Mouse (Mus musculus) stomach, embryonic 16.5 days (tissue): ENCODE data around the gene Gnmt. TPM values are rescaled to one million over a fixed set of nuclear protein-coding genes. Genes with fewer than 3 reads are reported as not detected.
"Not testable (repeated sequence)": the region's sequence is repeated elsewhere in the genome, so short reads cannot be mapped to it uniquely, and the experiment has no call there.

Experiments
- ATAC-seq: fragments of 200-750 bp; cut with Nextera tagmentation; 2 replicates; pipeline ENCODE4 v1.8.0; 2017; ENCODE audit warnings: moderate number of reproducible peaks, moderate TSS enrichment; ENCODE audit not compliant: insufficient read depth, low FRiP score
- H3K27ac ChIP-seq: fragments of 300-500 bp; sonication (generic); 2 replicates; pipeline ENCODE4 v1.5.1; 2014; ENCODE audit warnings: low read length
- H3K27me3 ChIP-seq: fragments of 300-500 bp; sonication (generic); 2 replicates; pipeline ENCODE4 v1.6.1; 2014; ENCODE audit warnings: low read length, control low read depth, mixed read lengths; ENCODE audit not compliant: control insufficient read depth, insufficient read depth
- H3K36me3 ChIP-seq: fragments of 300-500 bp; sonication (generic); 2 replicates; pipeline ENCODE4 v1.6.1; 2014; ENCODE audit warnings: low read length; ENCODE audit not compliant: control insufficient read depth, insufficient read depth
- H3K4me1 ChIP-seq: fragments of 300-500 bp; sonication (generic); 2 replicates; pipeline ENCODE4 v1.6.1; 2014; ENCODE audit warnings: low read length, control low read depth, mixed read lengths; ENCODE audit not compliant: control insufficient read depth, insufficient read depth
- H3K4me2 ChIP-seq: fragments of 300-500 bp; sonication (generic); 2 replicates; pipeline ENCODE4 v1.6.1; 2014; ENCODE audit warnings: low read depth, low read length, mixed read lengths
- H3K4me3 ChIP-seq: fragments of 300-500 bp; sonication (generic); replicated peaks from 2 replicates; pipeline ENCODE4 v1.5.1; 2014; ENCODE audit warnings: mild to moderate bottlenecking, low read length
- H3K9ac ChIP-seq: fragments of 300-500 bp; sonication (generic); 2 replicates; pipeline ENCODE4 v1.6.1; 2014; ENCODE audit warnings: low read length
- H3K9me3 ChIP-seq: fragments of 300-500 bp; sonication (generic); replicated peaks from 2 replicates; pipeline ENCODE4 v1.6.1; 2016; ENCODE audit warnings: low read length, control low read depth; ENCODE audit not compliant: control insufficient read depth
- WGBS: fragments of 180-500 bp; shearing (Covaris S2); extraction: QIAGEN DNeasy Blood & Tissue Kit; methylation state at CpG from one replicate; pipeline ENCODE4 v1.1.7; 2014; 5-methylcytosine and 5-hydroxymethylcytosine counted together
- polyA plus RNA-seq: library from polyadenylated mRNA; unstranded; fragments of >200 nt; fragmentation: Nextera tagmentation; extraction: Ambion mirVana; gene quantifications from 2 replicates; pipeline ENCODE4 v1.2.1, GENCODE M21; 2015

The Gnmt gene
- polyA plus RNA-seq, 1 experiment from 2014 or later, result 17.1 TPM

DNA sequence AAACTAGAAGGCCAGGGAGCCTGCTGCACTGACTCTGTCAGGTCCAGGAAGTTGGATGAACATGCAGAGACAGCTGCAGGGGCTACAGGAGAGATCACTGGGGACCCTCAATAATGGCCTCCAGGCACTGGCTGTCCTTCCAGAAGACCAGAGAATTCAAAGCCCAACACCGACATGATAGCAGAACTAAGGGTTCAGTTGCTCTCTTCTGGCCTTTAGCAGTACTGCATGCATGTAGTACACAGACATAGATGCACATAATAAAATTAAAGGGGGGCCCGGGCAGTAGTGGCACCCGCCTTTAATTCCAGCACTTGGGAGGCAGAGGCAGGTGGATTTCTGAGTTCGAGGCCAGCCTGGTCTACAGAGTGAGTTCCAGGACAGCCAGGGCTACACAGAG lies 42.1 kb upstream of the Gnmt start:
- Histone ChIP-seq H3K4me3 (no peak overlapping the region), H3K4me2 (no peak overlapping the region), H3K9ac (no peak overlapping the region), H3K27me3 (no peaks in the 10 kb centered on the region), H3K27ac (no peak overlapping the region), H3K9me3 (no peaks in the 10 kb centered on the region), H3K36me3 (peaks cover 8% of the 10 kb centered on the region; the same call in 1 of the 2 replicates), H3K4me1 (peaks cover 16% of the 10 kb centered on the region)
- no peak for ATAC-seq
- WGBS, result 86% methylated on average over 4 of the region's 4 CpGs

GRCm38 (mm10) chr17:46770546-46770945 lies 41.6 kb upstream of the Gnmt start:
- Histone ChIP-seq H3K4me1 (peaks cover 16% of the 10 kb centered on the region), H3K4me2 (no peak overlapping the region), H3K9ac (no peak overlapping the region), H3K36me3 (peaks cover 8% of the 10 kb centered on the region; the same call in 1 of the 2 replicates), H3K4me3 (no peak overlapping the region), H3K27ac (no peak overlapping the region), H3K9me3 (no peaks in the 10 kb centered on the region), H3K27me3 (no peaks in the 10 kb centered on the region)
- 91% methylated on average over 11 of the region's 11 CpGs for WGBS
- no peak for ATAC-seq

DNA sequence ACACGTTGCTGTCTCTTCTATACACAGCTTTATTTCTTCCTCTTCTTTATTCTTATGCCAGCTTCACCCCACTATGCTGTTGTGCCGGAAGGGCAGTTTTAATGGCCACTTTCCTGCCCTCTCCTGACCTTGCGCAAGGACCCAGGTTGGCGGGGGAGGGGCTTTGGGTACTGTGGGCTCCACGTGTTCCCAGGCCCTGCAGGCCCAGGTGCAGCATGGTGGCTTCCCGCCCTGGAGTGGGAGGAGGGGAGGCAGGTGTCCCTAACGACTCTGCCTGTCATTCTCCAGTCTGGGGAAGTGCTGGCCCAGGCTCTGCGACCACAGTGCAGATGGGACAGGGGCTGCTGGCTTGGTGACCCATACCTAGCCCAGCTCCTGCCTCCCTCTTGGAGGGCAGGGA lies 38.9 kb upstream of the Gnmt start:
- Histone ChIP-seq H3K9ac (no peak overlapping the region), H3K36me3 (no peaks in the 10 kb centered on the region), H3K4me1 (peaks cover 7% of the 10 kb centered on the region), H3K4me2 (no peak overlapping the region), H3K4me3 (no peak overlapping the region), H3K27me3 (no peaks in the 10 kb centered on the region), H3K27ac (no peak overlapping the region), H3K9me3 (no peaks in the 10 kb centered on the region)
- WGBS, result 48% methylated on average over 8 of the region's 8 CpGs
- ATAC-seq, result no peak

DNA sequence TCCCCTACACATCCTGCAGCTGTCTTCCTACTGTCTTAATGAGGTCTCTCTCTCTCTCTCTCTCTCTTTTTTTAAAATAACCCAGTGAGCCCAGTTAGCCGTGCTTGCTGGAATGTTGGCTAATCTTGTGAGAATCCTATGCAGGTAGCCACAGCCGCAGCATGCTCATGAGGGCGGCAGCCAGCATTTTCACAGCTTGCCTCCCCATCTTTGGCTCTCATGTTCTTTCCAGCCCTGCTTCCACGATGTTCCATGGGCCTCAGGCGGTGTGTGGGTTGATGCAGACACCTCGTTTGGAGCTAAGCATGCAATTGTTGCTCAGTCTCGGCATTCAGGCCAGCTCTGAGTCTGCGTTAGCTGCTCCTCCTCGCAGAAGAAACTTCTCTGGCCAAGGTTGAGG lies 35.9 kb upstream of the Gnmt start:
- not testable (repeated sequence) for H3K27ac ChIP-seq, H3K9ac ChIP-seq, H3K36me3 ChIP-seq, ATAC-seq, H3K4me1 ChIP-seq, H3K9me3 ChIP-seq, H3K4me2 ChIP-seq, H3K4me3 ChIP-seq, H3K27me3 ChIP-seq
- WGBS, result 61% methylated on average over 9 of the region's 9 CpGs

DNA sequence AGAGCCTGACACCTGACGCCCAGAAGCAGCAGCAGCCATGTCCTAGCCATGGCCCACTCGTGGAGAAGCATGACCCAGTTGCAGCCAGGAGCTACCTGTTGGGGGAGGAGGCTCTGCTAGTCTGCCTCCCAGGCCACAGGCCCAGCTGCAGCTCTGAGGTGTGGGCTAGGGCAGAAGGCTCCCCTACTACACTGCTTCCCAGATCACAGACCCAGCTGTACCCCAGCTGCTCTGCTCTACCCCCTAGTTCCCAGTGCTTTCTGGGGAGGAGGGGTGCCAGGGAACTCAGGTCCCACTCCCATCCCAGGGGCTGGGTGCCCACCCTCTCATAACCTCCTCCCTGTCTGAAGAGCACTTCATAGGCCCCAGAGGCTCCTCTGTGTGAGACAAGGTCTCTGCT lies 34.6 kb upstream of the Gnmt start, which contains the start of gene Ptcra:
TSS of gene Ptcra (minus strand) at position 169 of the 400 bp plus-strand sequence.
- Histone ChIP-seq H3K27ac (no peak within 1 kb of the TSS), H3K36me3 (no peaks in the 10 kb centered on the region), H3K4me3 (no peak within 1 kb of the TSS), H3K4me1 (no peaks in the 10 kb centered on the region), H3K9ac (no peak within 1 kb of the TSS), H3K27me3 (no peaks in the 10 kb centered on the region), H3K4me2 (no peak within 1 kb of the TSS), H3K9me3 (no peaks in the 10 kb centered on the region)
- ATAC-seq, result 0 out of 2 replicates have a peak, but pooled peaks have one; percentile 17
- 69% methylated on average over 2 of the region's 2 CpGs for WGBS

- Histone ChIP-seq H3K36me3 (no peaks in the 10 kb centered on the region), H3K9me3 (no peaks in the 10 kb centered on the region), H3K9ac (no peak overlapping the region), H3K27ac (no peak overlapping the region), H3K27me3 (no peaks in the 10 kb centered on the region), H3K4me3 (no peak overlapping the region), H3K4me2 (no peak overlapping the region), H3K4me1 (no peaks in the 10 kb centered on the region)
- no peak for ATAC-seq
- WGBS, result 70% methylated on average over 12 of the region's 12 CpGs
Observed at GRCm38 (mm10) chr17:46758753-46759152, 29.8 kb upstream of the Gnmt start.

DNA sequence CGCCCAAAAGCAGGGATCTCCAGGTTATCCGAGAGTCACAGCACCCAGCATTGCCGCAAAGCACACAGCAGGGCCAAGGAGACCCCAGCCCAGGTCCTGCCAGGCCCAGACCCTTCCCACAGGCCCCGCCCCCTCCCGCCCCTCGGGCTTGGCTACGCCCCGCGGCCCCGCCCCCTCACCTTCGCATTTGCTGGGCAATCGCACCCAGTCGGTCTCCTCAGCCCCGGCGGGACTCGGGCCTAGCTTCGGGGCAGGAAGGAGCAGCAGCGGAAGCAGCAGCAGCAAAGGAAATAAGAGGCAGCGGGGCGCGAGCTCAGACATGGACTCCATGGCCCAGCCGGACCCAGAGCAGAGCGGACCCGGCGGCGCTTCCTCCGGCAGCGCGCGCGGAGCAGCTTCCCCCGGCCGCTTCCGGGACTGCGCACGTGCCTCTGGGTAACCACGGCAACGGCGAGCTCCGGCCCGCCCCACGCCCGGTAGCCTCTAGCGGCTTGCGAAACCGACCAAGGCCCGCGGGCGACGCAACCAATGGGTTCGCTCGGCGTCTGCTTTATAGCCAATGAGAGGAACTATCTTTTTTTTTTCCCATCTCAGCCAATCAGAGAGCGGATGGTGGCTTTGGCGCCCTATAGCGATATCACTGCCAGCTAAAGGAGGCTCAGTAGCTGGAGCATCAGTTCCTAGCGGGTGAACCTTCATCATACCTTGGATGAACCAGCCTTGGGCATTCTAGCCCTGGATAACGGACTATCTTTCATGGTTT lies 23.0 kb upstream of the Gnmt start, which contains the start of gene Cnpy3:
TSS of gene Cnpy3 (minus strand) at position 421 of the 763 bp plus-strand sequence.
- no peaks in the 10 kb centered on the region for H3K9me3 ChIP-seq
- ATAC-seq, result peak; percentile 100
- WGBS, result under 1% methylated on average over 58 of the region's 58 CpGs

GRCm38 (mm10) chr17:46751056-46751793 lies 22.3 kb upstream of the Gnmt start:
- peak overlapping the region; percentile 83 for H3K4me2 ChIP-seq
- no peaks in the 10 kb centered on the region for H3K27me3 ChIP-seq
- no peak for ATAC-seq
- H3K27ac ChIP-seq, result peak overlapping the region; percentile 90
- WGBS, result 16% methylated on average over 16 of the region's 16 CpGs
- no peaks in the 10 kb centered on the region for H3K9me3 ChIP-seq
- peak overlapping the region; percentile 86 for H3K9ac ChIP-seq
- 0 out of 2 replicates have a peak, but pooled peaks cover 8% of the 10 kb centered on the region for H3K36me3 ChIP-seq
- H3K4me1 ChIP-seq, result peaks cover 7% of the 10 kb centered on the region
- peak overlapping the region; percentile 89 for H3K4me3 ChIP-seq

More for the DNA sequence above, 23.0 kb upstream of the Gnmt start, which contains the start of gene Cnpy3:
- Histone ChIP-seq H3K27ac (peak within 1 kb of the TSS; percentile 90), H3K27me3 (no peaks in the 10 kb centered on the region), H3K9ac (peak within 1 kb of the TSS; percentile 86), H3K4me1 (peaks cover 7% of the 10 kb centered on the region), H3K4me3 (peak within 1 kb of the TSS; percentile 89), H3K36me3 (0 out of 2 replicates have a peak, but pooled peaks cover 2% of the 10 kb centered on the region), H3K4me2 (peak within 1 kb of the TSS; percentile 83)

DNA sequence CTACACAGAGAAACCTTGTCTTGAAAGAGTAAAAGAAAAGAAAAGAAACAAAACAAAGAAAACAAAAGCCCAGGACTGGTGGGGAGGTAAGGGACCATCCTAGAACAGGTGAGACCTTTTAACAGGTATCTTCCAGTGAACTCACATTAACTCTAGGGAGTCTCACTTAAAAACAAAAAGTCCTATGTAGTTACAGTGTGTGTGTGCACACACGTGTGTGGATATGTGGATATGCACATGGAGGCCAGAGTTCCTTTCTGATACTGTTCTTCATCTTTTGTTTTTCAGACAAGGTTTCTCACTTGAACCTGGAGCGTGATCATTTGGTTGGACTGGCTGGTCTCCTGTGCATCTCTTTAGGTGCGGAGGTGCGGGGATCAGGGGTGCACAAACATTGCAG lies 21.6 kb upstream of the Gnmt start:
- Histone ChIP-seq H3K9me3 (no peaks in the 10 kb centered on the region), H3K4me1 (peaks cover 7% of the 10 kb centered on the region), H3K4me3 (peak overlapping the region; percentile 89), H3K27me3 (no peaks in the 10 kb centered on the region), H3K36me3 (0 out of 2 replicates have a peak, but pooled peaks cover 11% of the 10 kb centered on the region), H3K9ac (peak overlapping the region; percentile 86), H3K27ac (peak overlapping the region; percentile 90; the same call in 1 of the 2 replicates), H3K4me2 (peak overlapping the region; percentile 83)
- 86% methylated on average over 4 of the region's 4 CpGs for WGBS
- no peak for ATAC-seq
